Mouse (Mus musculus): ENCODE measurements around the gene Gm20388. TPM values are rescaled to one million over a fixed set of nuclear protein-coding genes. Genes with fewer than 3 reads are reported as not detected.

Gm20388 gene
- polyA plus RNA-seq, 1 experiment from 2014 or later = not detected

- Histone ChIP-seq H3K4me1 (peaks cover 12% of the 10 kb centered on the region), H3K27me3 (replicated peaks) (peaks cover 47% of the 10 kb centered on the region), H3K27ac (no peak overlapping the region), H3K4me2 (no peak overlapping the region), H3K36me3 (no peaks in the 10 kb centered on the region), H3K4me3 (no peak overlapping the region), H3K9me3 (replicated peaks) (no peaks in the 10 kb centered on the region), H3K9ac (no peak overlapping the region)
- WGBS (ENCODE audit: insufficient replicate concordance) = 68% methylated on average over 3 of the region's 3 CpGs
- ATAC-seq = no peak
Observed at GRCm38 (mm10) chr8:120614491-120614890, 703.9 kb downstream of the Gm20388 start.

GRCm38 (mm10) chr8:120616663-120617626 lies 706.3 kb downstream of the Gm20388 start:
- ATAC-seq = no peak
- no peak overlapping the region for H3K4me2 ChIP-seq
- 39% methylated on average over 7 of the region's 8 CpGs for WGBS (ENCODE audit: insufficient replicate concordance)
- H3K27ac ChIP-seq = no peak overlapping the region
- H3K36me3 ChIP-seq = no peaks in the 10 kb centered on the region
- no peak overlapping the region for H3K9ac ChIP-seq
- peaks cover 33% of the 10 kb centered on the region for H3K27me3 ChIP-seq (replicated peaks)
- H3K9me3 ChIP-seq (replicated peaks) = no peaks in the 10 kb centered on the region
- H3K4me3 ChIP-seq = no peak overlapping the region
- H3K4me1 ChIP-seq = peaks cover 33% of the 10 kb centered on the region

- no peak; the same call in 1 of the 2 replicates for ATAC-seq
- peaks cover 27% of the 10 kb centered on the region for H3K27me3 ChIP-seq (replicated peaks)
- H3K9me3 ChIP-seq (replicated peaks) = no peaks in the 10 kb centered on the region
- no peak overlapping the region for H3K27ac ChIP-seq
- no peak overlapping the region for H3K4me3 ChIP-seq
- under 1% methylated on average over 6 of the region's 6 CpGs for WGBS (ENCODE audit: insufficient replicate concordance)
- H3K4me1 ChIP-seq = peaks cover 40% of the 10 kb centered on the region
- no peak overlapping the region for H3K9ac ChIP-seq
- no peak overlapping the region for H3K4me2 ChIP-seq
- no peaks in the 10 kb centered on the region for H3K36me3 ChIP-seq
Observed at GRCm38 (mm10) chr8:120618110-120618509, 707.5 kb downstream of the Gm20388 start.

- Histone ChIP-seq H3K9ac (no peak overlapping the region), H3K9me3 (replicated peaks) (no peaks in the 10 kb centered on the region), H3K27me3 (replicated peaks) (peaks cover 14% of the 10 kb centered on the region; the same call in 1 of the 2 replicates), H3K4me3 (no peak overlapping the region), H3K27ac (0 out of 2 replicates have a peak overlapping the region, but pooled peaks have one; percentile 25), H3K36me3 (no peaks in the 10 kb centered on the region), H3K4me1 (peaks cover 54% of the 10 kb centered on the region), H3K4me2 (no peak overlapping the region)
- WGBS (ENCODE audit: insufficient replicate concordance) = 55% methylated on average over 11 of the region's 11 CpGs
- no peak for ATAC-seq
Observed at GRCm38 (mm10) chr8:120619235-120620180, 708.9 kb downstream of the Gm20388 start.

DNA sequence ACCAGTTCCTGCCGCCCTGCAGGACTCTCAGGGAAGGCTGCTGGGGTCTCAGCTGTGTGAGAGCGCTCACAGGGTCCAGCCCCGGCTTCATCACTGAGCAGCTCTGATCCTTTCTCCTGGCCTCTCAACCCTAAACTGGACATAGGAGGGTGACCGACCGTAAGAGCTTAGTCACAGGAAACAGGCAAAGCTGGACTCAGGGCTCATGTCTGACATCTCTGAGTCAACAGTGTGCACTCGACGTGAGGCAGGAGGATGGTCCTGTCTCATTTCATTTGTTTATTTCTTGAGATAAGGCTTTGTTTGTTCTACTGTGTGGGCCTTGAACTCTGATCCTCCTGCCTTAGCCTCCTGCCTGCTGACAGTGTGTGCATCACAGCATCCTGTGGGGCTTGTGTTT lies 709.8 kb downstream of the Gm20388 start:
- Histone ChIP-seq H3K27me3 (replicated peaks) (peaks cover 14% of the 10 kb centered on the region; the same call in 1 of the 2 replicates), H3K9ac (no peak overlapping the region), H3K4me3 (no peak overlapping the region), H3K4me2 (no peak overlapping the region), H3K4me1 (peaks cover 59% of the 10 kb centered on the region), H3K27ac (0 out of 2 replicates have a peak overlapping the region, but pooled peaks have one; percentile 13), H3K36me3 (no peaks in the 10 kb centered on the region), H3K9me3 (replicated peaks) (no peaks in the 10 kb centered on the region)
- no peak for ATAC-seq
- 47% methylated on average over 7 of the region's 7 CpGs for WGBS (ENCODE audit: insufficient replicate concordance)

DNA sequence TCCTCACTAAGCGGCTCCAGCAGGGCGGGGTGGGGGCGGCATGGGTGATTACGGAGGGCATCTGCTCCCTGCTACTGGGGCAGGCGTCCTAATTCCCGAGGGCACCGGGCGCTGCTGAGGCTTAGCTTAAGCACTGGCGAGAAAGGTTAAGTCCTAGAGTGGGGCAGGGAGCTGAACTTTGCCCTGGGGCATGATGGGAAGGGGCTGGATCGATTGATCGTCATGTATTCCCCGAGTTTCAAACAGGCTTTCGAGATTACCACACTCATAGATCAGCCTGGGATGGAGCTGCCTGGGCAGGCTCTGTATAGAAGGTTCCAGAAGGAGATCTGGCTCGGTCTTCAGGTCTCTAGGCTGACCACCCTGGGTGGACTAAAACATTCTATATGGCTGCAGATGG lies 711.5 kb downstream of the Gm20388 start:
- no peaks in the 10 kb centered on the region for H3K36me3 ChIP-seq
- H3K9me3 ChIP-seq (replicated peaks) = no peaks in the 10 kb centered on the region
- no peak overlapping the region for H3K27ac ChIP-seq
- no peak overlapping the region for H3K4me2 ChIP-seq
- no peak overlapping the region for H3K4me3 ChIP-seq
- no peak overlapping the region for H3K9ac ChIP-seq
- peaks cover 4% of the 10 kb centered on the region; the same call in 1 of the 2 replicates for H3K27me3 ChIP-seq (replicated peaks)
- H3K4me1 ChIP-seq = peaks cover 59% of the 10 kb centered on the region
- ATAC-seq = no peak
- WGBS (ENCODE audit: insufficient replicate concordance) = 67% methylated on average over 14 of the region's 14 CpGs

DNA sequence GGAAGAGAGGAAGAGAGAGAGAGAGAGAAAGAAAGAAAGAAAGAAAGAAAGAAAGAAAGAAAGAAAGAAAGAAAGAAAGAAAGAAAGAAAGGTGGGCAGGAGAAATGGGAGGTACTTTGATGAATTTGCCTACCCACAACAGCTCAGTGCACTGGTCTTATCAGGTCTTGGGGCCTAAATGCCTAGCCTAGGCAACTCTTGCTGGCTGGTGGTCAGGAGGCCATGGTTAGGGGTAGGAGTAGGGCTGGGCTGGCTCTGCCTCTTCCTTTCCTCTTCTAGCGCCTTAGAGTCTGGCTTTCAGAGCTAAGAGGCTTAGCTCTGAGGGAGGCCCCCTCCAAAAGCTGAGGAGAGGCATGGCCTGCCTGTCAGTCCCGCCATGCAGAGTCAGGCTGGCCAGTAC lies 713.0 kb downstream of the Gm20388 start:
- Histone ChIP-seq H3K9me3 (replicated peaks) (no peaks in the 10 kb centered on the region), H3K4me2 (no peak overlapping the region; the same call in 1 of the 2 replicates), H3K4me3 (no peak overlapping the region), H3K27ac (peak overlapping the region; percentile 58; the same call in 1 of the 2 replicates), H3K9ac (peak overlapping the region; percentile 36; the same call in 1 of the 2 replicates), H3K36me3 (no peaks in the 10 kb centered on the region), H3K4me1 (peaks cover 51% of the 10 kb centered on the region), H3K27me3 (replicated peaks) (peaks cover 6% of the 10 kb centered on the region; the same call in 1 of the 2 replicates)
- 41% methylated on average over 2 of the region's 2 CpGs for WGBS (ENCODE audit: insufficient replicate concordance)
- ATAC-seq = peak; percentile 64; the same call in 1 of the 2 replicates

DNA sequence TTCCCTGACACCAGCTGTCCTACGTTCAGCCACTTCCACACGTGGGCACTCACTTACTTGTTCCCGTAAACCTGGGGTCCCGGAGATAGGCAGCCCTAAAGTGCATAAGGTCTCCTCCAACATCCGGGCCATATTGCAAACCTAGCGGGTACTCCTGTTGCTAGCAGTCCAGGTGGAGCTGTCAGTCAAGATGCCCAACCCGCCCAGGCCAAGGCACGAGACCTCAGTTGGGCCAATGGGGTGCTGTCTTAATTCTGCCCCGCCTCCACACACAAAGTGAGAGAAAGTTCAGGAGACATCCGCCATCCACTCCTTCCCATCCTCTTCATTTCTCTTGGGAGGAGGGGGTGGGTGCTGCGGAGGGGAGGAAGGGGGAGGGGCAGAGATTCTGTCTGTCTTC lies 715.8 kb downstream of the Gm20388 start:
- Histone ChIP-seq H3K27me3 (replicated peaks) (peaks cover 25% of the 10 kb centered on the region), H3K4me2 (no peak overlapping the region), H3K36me3 (no peaks in the 10 kb centered on the region), H3K27ac (no peak overlapping the region), H3K4me3 (no peak overlapping the region), H3K4me1 (peaks cover 30% of the 10 kb centered on the region), H3K9ac (no peak overlapping the region), H3K9me3 (replicated peaks) (no peaks in the 10 kb centered on the region)
- no peak for ATAC-seq
- 54% methylated on average over 11 of the region's 11 CpGs for WGBS (ENCODE audit: insufficient replicate concordance)

DNA sequence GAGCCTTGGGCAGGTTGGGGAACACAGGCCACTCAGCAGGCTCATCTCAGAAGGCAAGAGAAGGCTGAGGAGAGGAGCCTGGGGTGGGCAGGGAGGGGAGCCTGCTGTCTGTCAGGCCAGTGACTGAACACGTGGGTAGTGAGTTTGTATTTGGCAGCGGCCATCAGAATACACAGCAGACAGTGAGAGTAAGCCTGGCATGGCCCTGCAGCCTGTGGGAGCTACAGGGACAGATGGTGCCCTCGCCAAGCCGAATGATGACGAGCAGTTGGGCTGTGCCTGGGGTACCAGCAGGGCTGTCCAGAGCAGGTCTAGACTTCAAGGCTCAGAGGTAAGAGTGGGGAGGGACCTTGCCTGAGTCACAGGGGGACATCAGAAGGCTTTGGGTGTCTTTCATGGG lies 716.7 kb downstream of the Gm20388 start:
- no peak overlapping the region for H3K27ac ChIP-seq
- WGBS (ENCODE audit: insufficient replicate concordance) = 84% methylated on average over 5 of the region's 5 CpGs
- no peak overlapping the region for H3K4me2 ChIP-seq
- H3K9ac ChIP-seq = no peak overlapping the region
- no peak overlapping the region for H3K4me3 ChIP-seq
- peaks cover 23% of the 10 kb centered on the region for H3K4me1 ChIP-seq
- ATAC-seq = no peak
- no peaks in the 10 kb centered on the region for H3K36me3 ChIP-seq
- H3K9me3 ChIP-seq (replicated peaks) = 0 out of 2 replicates have a peak, but pooled peaks cover under 1% of the 10 kb centered on the region
- H3K27me3 ChIP-seq (replicated peaks) = peaks cover 34% of the 10 kb centered on the region

GRCm38 (mm10) chr8:120630031-120630430 lies 719.4 kb downstream of the Gm20388 start:
- H3K4me2 ChIP-seq = no peak overlapping the region
- no peak overlapping the region for H3K4me3 ChIP-seq
- 48% methylated on average over 5 of the region's 5 CpGs for WGBS (ENCODE audit: insufficient replicate concordance)
- H3K9me3 ChIP-seq (replicated peaks) = 0 out of 2 replicates have a peak, but pooled peaks cover 4% of the 10 kb centered on the region
- ATAC-seq = no peak
- no peaks in the 10 kb centered on the region for H3K36me3 ChIP-seq
- H3K9ac ChIP-seq = no peak overlapping the region
- H3K4me1 ChIP-seq = peaks cover 16% of the 10 kb centered on the region
- peaks cover 61% of the 10 kb centered on the region for H3K27me3 ChIP-seq (replicated peaks)
- no peak overlapping the region for H3K27ac ChIP-seq

GRCm38 (mm10) chr8:120630848-120631247 lies 720.2 kb downstream of the Gm20388 start:
- Histone ChIP-seq H3K27ac (no peak overlapping the region), H3K4me3 (no peak overlapping the region), H3K27me3 (replicated peaks) (peaks cover 69% of the 10 kb centered on the region), H3K9me3 (replicated peaks) (0 out of 2 replicates have a peak, but pooled peaks cover 4% of the 10 kb centered on the region), H3K36me3 (no peaks in the 10 kb centered on the region), H3K4me1 (peaks cover 16% of the 10 kb centered on the region), H3K9ac (no peak overlapping the region), H3K4me2 (no peak overlapping the region)
- no peak for ATAC-seq
- 31% methylated on average over 6 of the region's 6 CpGs for WGBS (ENCODE audit: insufficient replicate concordance)

Measured in liver, embryonic 12.5 days (tissue).